Mouse (Mus musculus): Measurements from ENCODE around the gene Mmrn2. TPM values are rescaled to one million over a fixed set of nuclear protein-coding genes. Genes with fewer than 3 reads are reported as not detected.

Gene Mmrn2
- total and polyA plus RNA-seq, 3 experiments, result 0.03 to 0.08 TPM; not detected in 1

DNA sequence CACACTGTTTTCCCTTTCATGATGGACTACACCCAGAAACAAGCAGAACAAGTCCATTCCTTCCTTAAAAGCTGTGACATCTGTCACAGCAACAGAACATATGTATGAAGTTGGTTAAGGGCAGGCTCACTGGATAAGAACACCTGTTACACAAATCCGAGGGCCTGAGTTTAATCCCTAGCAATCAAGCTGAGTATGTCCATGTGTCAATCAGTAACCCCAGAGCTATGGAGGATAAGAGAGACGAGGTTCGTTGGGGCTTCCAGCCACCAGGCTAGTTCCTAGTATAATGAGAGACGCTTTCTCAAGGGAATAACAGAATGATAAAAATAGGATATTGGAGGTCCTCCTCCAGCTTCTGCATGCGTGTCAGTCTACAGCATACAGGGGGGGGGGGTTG lies 42.2 kb downstream of the Mmrn2 start:
- no peaks in the 10 kb centered on the region for H3K9me3 ChIP-seq (replicated peaks; ENCODE audit: insufficient read depth, low read length)
- H3K79me2 ChIP-seq (ENCODE audit: control insufficient read depth, insufficient read depth, low read length, poor library complexity), result no peaks in the 10 kb centered on the region
- no peak overlapping the region for H3K4me3 ChIP-seq (ENCODE audit: control insufficient read depth in 1 of 2, insufficient read depth in 1 of 2, low read depth in 2 of 2, low read length in 2 of 2)
- no peaks in the 10 kb centered on the region for H3K4me1 ChIP-seq (ENCODE audit: control insufficient read depth in 1 of 2, insufficient read depth in 2 of 2, low read length in 2 of 2)
- no peak for DNase-seq (ENCODE audit: low read depth, low spot score)
- no peak overlapping the region for H3K27ac ChIP-seq (ENCODE audit: control insufficient read depth, low read depth, low read length)
- TF ChIP-seq UBTF (IDR thresholded peaks at IDR 0.05; ENCODE audit: borderline replicate concordance, insufficient read depth, low read depth, low read length) (no peak), HCFC1 (IDR thresholded peaks at IDR 0.05; ENCODE audit: low read depth, low read length) (no peak), CTCF (IDR thresholded peaks at IDR 0.05 in 2 of 3, conservative IDR thresholded peaks at IDR 0.05 in 1 of 3; ENCODE audit: control insufficient read depth in 1 of 3, insufficient read depth in 1 of 3, low read depth in 2 of 3, low read length in 3 of 3, poor library complexity in 1 of 3, severe bottlenecking in 1 of 3) (no peak), RCOR1 (IDR thresholded peaks at IDR 0.05; ENCODE audit: low read depth, low read length) (no peak), CHD2 (IDR thresholded peaks at IDR 0.05; ENCODE audit: low read length) (no peak), POLR2AphosphoS5 (IDR thresholded peaks at IDR 0.05; ENCODE audit: borderline replicate concordance, low read depth, low read length) (no peak), GATA1 (IDR thresholded peaks at IDR 0.05; ENCODE audit: low read depth, low read length) (no peak), GABPA (IDR thresholded peaks at IDR 0.05; ENCODE audit: low read depth, low read length) (no peak), TCF12 (IDR thresholded peaks at IDR 0.05; ENCODE audit: low read depth, low read length) (no peak), EP300 (IDR thresholded peaks at IDR 0.05; ENCODE audit: low read depth in 1 of 2, low read length in 2 of 2) (no peak), USF1 (IDR thresholded peaks at IDR 0.05; ENCODE audit: low read depth, low read length) (no peak), USF2 (IDR thresholded peaks at IDR 0.05; ENCODE audit: borderline replicate concordance in 1 of 2, insufficient read depth in 1 of 2, low read depth in 1 of 2, low read length in 2 of 2) (no peak)
- no peaks in the 10 kb centered on the region for H3K36me3 ChIP-seq (ENCODE audit: control insufficient read depth in 1 of 2, insufficient read depth in 2 of 2, low read length in 2 of 2)
- no peak overlapping the region for H3K9ac ChIP-seq (ENCODE audit: control insufficient read depth, low read depth, low read length, poor library complexity, severe bottlenecking)
- no peaks in the 10 kb centered on the region; a peak in 1 of 4 replicates for H3K27me3 ChIP-seq (ENCODE audit: control insufficient read depth in 1 of 2, insufficient read depth in 2 of 2, low read length in 2 of 2)

DNA sequence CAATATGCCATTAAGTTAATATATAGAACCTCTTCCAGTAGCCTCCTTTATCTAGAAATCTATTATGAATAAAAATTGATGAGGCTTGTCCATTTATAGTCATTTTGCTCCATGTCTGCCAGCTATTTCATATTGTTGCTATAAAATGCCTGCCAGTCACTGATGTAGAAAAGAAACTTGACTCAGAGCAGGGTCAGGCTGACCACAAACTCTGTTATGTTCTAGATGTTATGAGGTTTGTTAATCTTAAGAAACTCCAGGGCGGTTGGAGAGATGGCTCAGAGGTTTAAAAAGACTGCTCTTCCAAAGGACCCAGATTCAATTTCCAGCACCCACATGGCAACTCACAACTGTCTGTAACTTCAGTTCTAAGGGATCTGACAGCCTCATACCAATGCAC lies 45.8 kb downstream of the Mmrn2 start:
- Histone ChIP-seq H3K79me2 (ENCODE audit: control insufficient read depth, insufficient read depth, low read length, poor library complexity) (no peaks in the 10 kb centered on the region), H3K36me3 (ENCODE audit: control insufficient read depth in 1 of 2, insufficient read depth in 2 of 2, low read length in 2 of 2) (no peaks in the 10 kb centered on the region), H3K9ac (ENCODE audit: control insufficient read depth, low read depth, low read length, poor library complexity, severe bottlenecking) (no peak overlapping the region), H3K27ac (ENCODE audit: control insufficient read depth, low read depth, low read length) (no peak overlapping the region), H3K9me3 (replicated peaks; ENCODE audit: insufficient read depth, low read length) (no peaks in the 10 kb centered on the region), H3K4me1 (ENCODE audit: control insufficient read depth in 1 of 2, insufficient read depth in 2 of 2, low read length in 2 of 2) (no peaks in the 10 kb centered on the region), H3K27me3 (ENCODE audit: control insufficient read depth in 1 of 2, insufficient read depth in 2 of 2, low read length in 2 of 2) (no peaks in the 10 kb centered on the region; a peak in 2 of 4 replicates), H3K4me3 (ENCODE audit: control insufficient read depth in 1 of 2, insufficient read depth in 1 of 2, low read depth in 2 of 2, low read length in 2 of 2) (no peak overlapping the region)
- TF ChIP-seq GABPA (IDR thresholded peaks at IDR 0.05; ENCODE audit: low read depth, low read length) (no peak), NRF1 (IDR thresholded peaks at IDR 0.05; ENCODE audit: insufficient read depth, low read depth, low read length, poor library complexity, severe bottlenecking) (no peak), SIN3A (IDR thresholded peaks at IDR 0.05; ENCODE audit: low read length) (no peak), POLR2AphosphoS5 (IDR thresholded peaks at IDR 0.05; ENCODE audit: borderline replicate concordance, low read depth, low read length) (no peak), ZKSCAN1 (IDR thresholded peaks at IDR 0.05; ENCODE audit: low read depth, low read length) (no peak), UBTF (IDR thresholded peaks at IDR 0.05; ENCODE audit: borderline replicate concordance, insufficient read depth, low read depth, low read length) (no peak), RAD21 (IDR thresholded peaks at IDR 0.05; ENCODE audit: low read depth, low read length) (no peak), MAX (IDR thresholded peaks at IDR 0.05; ENCODE audit: low read length) (no peak), MYB (IDR thresholded peaks at IDR 0.05; ENCODE audit: low read depth, low read length) (no peak), MYC (IDR thresholded peaks at IDR 0.05; ENCODE audit: low read depth, low read length) (no peak), E2F4 (IDR thresholded peaks at IDR 0.05; ENCODE audit: borderline replicate concordance, low read depth, low read length) (no peak), CHD1 (IDR thresholded peaks at IDR 0.05; ENCODE audit: low read depth, low read length) (no peak), CTCF (IDR thresholded peaks at IDR 0.05 in 2 of 3, conservative IDR thresholded peaks at IDR 0.05 in 1 of 3; ENCODE audit: control insufficient read depth in 1 of 3, insufficient read depth in 1 of 3, low read depth in 2 of 3, low read length in 3 of 3, poor library complexity in 1 of 3, severe bottlenecking in 1 of 3) (no peak), ZC3H11A (IDR thresholded peaks at IDR 0.05; ENCODE audit: low read depth, low read length) (no peak), JUND (IDR thresholded peaks at IDR 0.05; ENCODE audit: low read depth, low read length) (no peak)
- no peak for DNase-seq (ENCODE audit: low read depth, low spot score)
